Mouse (Mus musculus) layer of hippocampus, postnatal 36 days (tissue): Measurements from ENCODE around the gene Lrrc23. TPM values are rescaled to one million over a fixed set of nuclear protein-coding genes. Genes with fewer than 3 reads are reported as not detected.

Source experiments
- DNase-seq, 2 experiments: peaks; one replicate each; pipeline ENCODE4 v3.0.0; 2022
- total RNA-seq, 2 experiments: library from RNA; stranded (reverse); gene quantifications; 2 replicates each; pipeline ENCODE4 v1.2.3; 2021

Gene Lrrc23
- total RNA-seq, 2 experiments from 2014 or later, result 1.00 to 3.5 TPM

DNA sequence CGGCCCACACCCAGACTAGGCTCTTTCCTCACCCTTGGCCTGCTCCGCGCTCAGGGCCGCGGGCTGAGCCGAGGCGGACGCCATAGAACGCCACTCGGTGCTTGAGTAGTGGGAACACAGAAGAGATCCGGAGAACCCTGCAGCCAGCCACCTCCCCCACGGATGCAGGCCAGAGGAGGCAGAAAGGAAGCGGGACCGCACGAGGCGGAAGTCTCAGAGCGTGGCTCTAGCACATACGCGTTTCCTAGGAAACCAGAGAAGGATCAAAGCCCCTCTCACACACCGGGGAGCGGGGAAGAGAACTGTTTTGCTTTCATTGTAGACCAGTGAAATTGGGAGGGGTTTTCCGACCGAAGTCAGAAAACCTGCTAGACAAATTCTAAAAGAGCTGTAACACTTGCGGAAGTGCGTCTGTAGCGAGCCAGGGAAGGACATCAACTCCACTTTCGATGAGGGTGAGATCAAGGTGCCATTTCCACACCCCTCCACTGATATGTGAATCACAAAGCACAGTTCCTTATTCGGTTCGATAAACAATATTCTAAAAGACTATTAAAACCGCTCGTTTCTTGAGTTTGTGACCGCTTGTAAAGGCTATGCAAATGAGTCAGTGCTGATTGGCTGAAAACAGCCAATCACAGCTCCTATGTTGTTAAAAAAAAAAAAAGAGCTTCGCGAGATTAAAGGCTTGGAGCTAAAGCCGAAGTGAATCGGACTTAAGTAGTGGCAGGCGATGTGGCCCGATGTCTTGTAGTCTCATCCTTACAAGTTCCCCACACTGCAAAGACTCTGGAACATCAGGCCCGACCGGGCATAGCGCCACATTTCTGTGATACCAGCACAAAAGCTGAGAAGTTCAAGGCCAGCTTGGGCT, 38.4 kb downstream of the Lrrc23 start, which contains the start of gene Grcc10:
TSS of gene Grcc10 (minus strand) at position 487 of the 874 bp plus-strand sequence.
- DNase-seq, result peak; percentile 87 to 91

DNA sequence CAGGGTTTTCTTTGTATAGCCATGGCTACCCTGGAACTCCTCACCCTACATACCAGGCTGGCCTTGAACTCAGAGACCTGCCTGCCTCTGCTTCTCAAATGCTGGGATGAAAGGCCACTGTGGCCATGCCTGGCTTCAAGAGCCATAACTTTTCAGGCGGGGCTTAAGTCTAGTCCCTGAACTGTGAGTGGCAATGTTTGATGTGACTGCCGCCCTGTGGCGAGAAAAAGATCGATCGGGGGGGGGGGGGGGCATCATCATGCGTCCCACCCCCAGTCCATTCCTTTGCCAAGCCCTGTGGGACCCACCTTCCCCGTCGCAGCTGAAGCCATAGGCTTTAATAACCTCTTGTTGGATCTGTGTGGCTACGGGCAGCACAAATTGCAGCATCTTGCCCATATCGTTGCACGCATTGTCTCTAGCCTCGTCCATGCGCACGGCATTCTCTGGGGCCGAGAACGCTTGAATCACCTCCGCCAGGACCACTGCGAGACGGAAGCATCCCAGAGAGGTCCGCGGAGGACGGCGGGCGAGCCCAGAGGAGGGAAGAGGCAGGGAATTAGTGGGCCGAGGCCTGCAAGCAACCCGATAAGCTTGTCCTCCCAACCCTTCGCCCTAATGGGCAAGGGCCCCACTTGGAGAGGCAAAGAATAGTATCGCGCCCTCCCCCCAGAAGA, 39.2 kb downstream of the Lrrc23 start:
- no peak for DNase-seq

GRCm38 (mm10) chr6:124739231-124739796, 40.2 kb downstream of the Lrrc23 start:
- DNase-seq, result no peak

GRCm38 (mm10) chr6:124738511-124739023, 41.0 kb downstream of the Lrrc23 start, which contains the start of gene Ptpn6:
Gene Ptpn6 (minus strand): TSS chr6:124738714.
- no peak for DNase-seq

DNA sequence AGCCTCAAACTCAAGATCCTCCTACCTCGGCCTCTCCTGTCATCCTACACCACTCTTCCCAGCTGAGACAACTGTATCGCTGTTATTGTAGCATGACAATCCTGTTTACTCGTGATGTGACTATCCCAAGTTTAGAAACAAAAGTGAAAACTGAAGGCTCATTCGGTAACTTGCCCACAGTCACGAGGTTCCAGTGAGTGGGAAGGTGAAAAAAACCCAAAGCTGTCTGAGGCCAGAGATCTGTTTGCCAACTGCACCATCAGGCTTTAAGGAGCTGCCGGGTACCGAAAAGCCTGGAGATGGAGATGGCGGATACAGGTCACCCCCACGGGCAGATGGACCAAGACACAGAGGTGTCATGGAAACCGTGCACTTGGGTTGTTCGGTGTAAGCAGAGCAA, 42.5 kb downstream of the Lrrc23 start:
- no peak for DNase-seq

GRCm38 (mm10) chr6:124734417-124734816, 45.1 kb downstream of the Lrrc23 start:
- no peak for DNase-seq

DNA sequence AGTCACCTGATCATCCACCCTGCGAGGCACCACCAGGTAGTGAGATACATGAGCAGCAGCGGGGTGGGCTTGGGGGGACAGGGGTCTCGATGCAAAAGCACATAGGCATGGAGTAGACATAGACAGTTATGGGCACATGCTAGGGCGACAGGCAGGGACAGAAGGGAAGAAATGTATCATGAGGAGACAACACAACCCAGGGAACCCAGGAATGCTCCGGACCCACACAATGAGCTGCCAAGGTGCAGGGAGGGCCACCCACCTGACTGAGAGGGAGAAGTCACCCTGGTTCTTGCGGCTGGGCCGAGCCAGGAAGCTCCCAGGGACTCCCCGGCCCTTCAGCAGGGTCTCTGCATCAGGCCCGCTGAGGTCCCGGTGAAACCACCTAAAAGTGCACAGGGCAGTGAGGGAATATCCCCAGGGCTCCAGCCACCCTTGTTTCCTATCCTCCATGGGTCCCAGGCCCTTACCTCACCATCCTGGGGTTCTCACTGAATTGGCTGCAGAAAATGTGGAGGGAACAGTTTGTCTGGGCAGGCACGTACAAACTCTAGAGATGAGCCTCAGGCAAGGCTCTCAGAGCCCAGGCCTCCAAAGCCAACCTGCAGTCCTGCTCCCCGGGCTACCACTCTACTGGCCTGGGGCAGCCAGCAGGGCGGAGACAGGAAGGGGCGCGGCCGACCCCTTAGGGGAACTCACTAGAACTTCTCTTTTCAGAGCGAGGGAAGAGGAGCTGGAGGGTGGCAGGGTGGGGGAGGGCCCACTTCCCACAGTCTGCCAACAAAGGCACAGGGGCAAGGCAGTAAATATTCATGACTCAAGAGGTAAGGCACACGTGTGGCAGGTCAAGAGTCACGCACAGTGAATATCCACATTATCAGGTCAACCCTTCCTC, 46.8 kb downstream of the Lrrc23 start:
- DNase-seq, result no peak

- no peak for DNase-seq
These were observed 48.5 kb downstream of the Lrrc23 start for GRCm38 (mm10) chr6:124731038-124731437.

DNA sequence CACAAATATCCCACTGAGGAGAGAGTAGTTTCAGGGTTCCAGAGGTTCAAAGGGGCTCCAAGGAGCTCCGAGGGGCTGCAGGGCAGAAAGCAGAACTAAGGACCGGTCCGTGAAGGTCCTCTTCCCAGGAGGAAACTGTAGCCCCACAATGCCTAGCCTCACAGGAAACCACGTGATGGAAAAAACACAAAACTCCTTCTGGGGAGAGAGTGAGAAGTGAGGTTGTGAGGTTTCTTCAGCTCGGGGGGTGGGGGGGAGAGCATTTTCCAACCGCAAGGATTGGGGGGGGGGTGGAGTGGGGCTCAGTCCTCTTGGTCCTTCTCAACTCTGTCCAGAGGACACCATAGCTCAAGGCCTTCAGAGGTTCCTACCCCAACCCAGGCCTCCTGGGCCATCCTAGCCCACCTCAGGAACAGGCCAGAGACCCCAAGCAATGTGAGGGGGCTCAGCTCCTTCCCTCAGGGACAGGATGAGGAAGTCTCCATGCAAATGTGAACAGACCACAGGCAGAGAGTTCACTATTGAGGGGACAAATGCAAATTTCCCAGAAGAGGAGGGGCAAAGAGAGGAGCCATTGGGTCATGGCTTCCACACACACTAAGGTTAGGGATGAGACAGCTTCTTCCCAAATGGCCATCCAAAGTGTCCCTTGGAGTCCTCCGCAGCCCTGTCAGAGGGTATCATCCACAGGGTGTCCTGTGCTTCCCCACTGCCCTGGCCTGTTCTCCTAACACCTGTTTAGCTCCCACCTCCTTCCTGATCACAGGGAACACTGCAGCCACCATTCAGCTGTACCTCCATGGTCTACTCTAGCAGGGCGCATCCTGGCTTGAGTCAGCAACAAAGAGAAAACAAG, 49.4 kb downstream of the Lrrc23 start:
- DNase-seq, result no peak

DNA sequence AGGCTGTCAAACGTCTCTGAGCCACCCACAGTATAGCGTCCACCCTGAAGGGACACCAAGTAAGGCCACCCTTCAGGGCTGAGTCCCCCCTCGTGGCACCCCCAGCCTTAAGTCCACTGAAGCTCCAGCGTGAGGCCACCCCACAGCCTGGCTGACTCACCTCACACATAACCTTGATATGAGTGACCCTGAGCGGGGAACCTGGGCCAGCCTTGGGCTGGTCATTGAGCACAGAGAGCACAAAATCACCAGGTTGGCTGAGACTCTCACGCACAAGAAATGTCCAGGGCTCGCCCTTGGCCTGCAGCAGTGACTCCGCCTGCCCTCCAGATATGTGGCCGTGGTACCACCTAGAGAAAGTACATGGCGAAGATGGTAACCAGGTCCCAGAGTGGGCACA, 50.9 kb downstream of the Lrrc23 start:
- DNase-seq, result no peak

DNA sequence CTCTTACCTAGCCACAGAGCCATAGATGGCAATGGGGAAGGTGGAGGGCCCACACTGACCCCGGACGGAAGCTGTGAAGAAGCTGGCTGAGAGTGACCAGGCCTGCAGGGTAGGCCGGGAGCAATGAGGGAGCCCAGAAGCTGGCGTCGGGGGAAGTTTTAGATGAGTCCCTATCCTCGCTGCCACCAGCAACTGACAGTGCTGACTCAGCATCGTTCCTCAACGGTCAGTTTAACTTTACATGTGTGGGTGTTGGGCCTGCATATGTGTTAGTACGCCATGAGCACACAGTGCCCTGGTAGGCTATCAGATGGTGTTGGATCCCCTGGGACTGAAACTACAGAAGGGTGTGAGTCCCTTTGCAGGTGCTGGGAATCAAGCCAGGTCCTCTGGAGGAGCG, 55.1 kb downstream of the Lrrc23 start:
- DNase-seq, result no peak

- no peak for DNase-seq
These were observed 56.0 kb downstream of the Lrrc23 start for GRCm38 (mm10) chr6:124723541-124723940.

GRCm38 (mm10) chr6:124722876-124723473, 56.6 kb downstream of the Lrrc23 start:
- DNase-seq, result no peak

- no peak for DNase-seq
These were observed 58.6 kb downstream of the Lrrc23 start for GRCm38 (mm10) chr6:124720904-124721303.

Other genes starting within 250 kb of the Lrrc23 start
- gene C1s1, start 237.4 kb downstream of the Lrrc23 start, total RNA-seq, result 1 to 10 TPM in 1 of 2 experiments, under 1 TPM in 1; 0.62 to 1.5 TPM
- under 1 TPM; 0.15 to 0.18 TPM for gene C1rb, start 209.4 kb downstream of the Lrrc23 start, total RNA-seq
- gene C1s2, start 143.6 kb downstream of the Lrrc23 start, total RNA-seq, result under 1 TPM; 0.15 to 0.35 TPM
- gene Lpcat3, start 116.7 kb downstream of the Lrrc23 start, total RNA-seq, result 10 to 100 TPM; 27.1 to 33.5 TPM
- gene Emg1, start 67.5 kb downstream of the Lrrc23 start, total RNA-seq, result 10 to 100 TPM; 54.3 to 64.9 TPM
- 100 to 1,000 TPM; 114 to 129 TPM for gene Phb2, start 67.4 kb downstream of the Lrrc23 start, total RNA-seq
- 1 to 10 TPM; 2.9 to 3.0 TPM for gene Ptpn6, start 41.0 kb downstream of the Lrrc23 start, total RNA-seq
- 100 to 1,000 TPM; 337 to 366 TPM for gene Grcc10, start 38.4 kb downstream of the Lrrc23 start, total RNA-seq
- not detected for gene Gm45234, start 23.7 kb downstream of the Lrrc23 start, total RNA-seq
- 100 to 1,000 TPM; 139 to 170 TPM for gene Atn1, start 23.2 kb downstream of the Lrrc23 start, total RNA-seq
- 1,000 to 10,000 TPM in 1 of 2 experiments, 100 to 1,000 TPM in 1; 956 to 1,045 TPM for gene Eno2, start 10.1 kb downstream of the Lrrc23 start, total RNA-seq
- gene Spsb2, start 28.9 kb upstream of the Lrrc23 start, total RNA-seq, result 1 to 10 TPM; 2.9 to 3.1 TPM
- 100 to 1,000 TPM; 731 to 778 TPM for gene Tpi1, start 34.6 kb upstream of the Lrrc23 start, total RNA-seq
- 100 to 1,000 TPM; 174 to 188 TPM for gene Usp5, start 49.8 kb upstream of the Lrrc23 start, total RNA-seq
- gene Cdca3, start 49.8 kb upstream of the Lrrc23 start, total RNA-seq, result 1 to 10 TPM in 1 of 2 experiments, under 1 TPM in 1; 0.38 to 1.2 TPM
- gene Gnb3, start 60.5 kb upstream of the Lrrc23 start, total RNA-seq, result under 1 TPM in 1 of 2 experiments, not detected in 1; 0.17 TPM
- gene P3h3, start 78.0 kb upstream of the Lrrc23 start, total RNA-seq, result 10 to 100 TPM; 30.4 to 37.1 TPM
- gene Gpr162, start 84.3 kb upstream of the Lrrc23 start, total RNA-seq, result 100 to 1,000 TPM; 180 to 187 TPM
- under 1 TPM in 1 of 2 experiments, not detected in 1; 0.23 TPM for gene Cd4, start 108.5 kb upstream of the Lrrc23 start, total RNA-seq
- gene Lag3, start 132.0 kb upstream of the Lrrc23 start, total RNA-seq, result 1 to 10 TPM; 2.1 to 2.3 TPM
- 1,000 to 10,000 TPM; 1,023 to 1,087 TPM for gene Ptms, start 140.4 kb upstream of the Lrrc23 start, total RNA-seq
- 100 to 1,000 TPM; 630 to 652 TPM for gene Mlf2, start 151.7 kb upstream of the Lrrc23 start, total RNA-seq
- gene Cops7a, start 185.8 kb upstream of the Lrrc23 start, total RNA-seq, result 100 to 1,000 TPM; 149 TPM
- gene Pianp, start 217.0 kb upstream of the Lrrc23 start, total RNA-seq, result 100 to 1,000 TPM; 163 to 173 TPM
- 10 to 100 TPM; 43.9 to 48.9 TPM for gene Zfp384, start 229.4 kb upstream of the Lrrc23 start, total RNA-seq